Mouse (Mus musculus) stomach, postnatal 0 days (tissue): ENCODE results near the gene Mrpl33. TPM values are rescaled to one million over a fixed set of nuclear protein-coding genes. Genes with fewer than 3 reads are reported as not detected.

Experiments used
- ATAC-seq: fragments of 200-750 bp; cut with Nextera tagmentation; 2 replicates; pipeline ENCODE4 v1.8.0; 2017; ENCODE audit not compliant: low FRiP score, low TSS enrichment
- DNase-seq: peaks from one replicate; pipeline ENCODE4 v3.0.0-alpha.2; 2016; ENCODE audit warnings: low spot score
- H3K27ac ChIP-seq: fragments of 300-500 bp; sonication (generic); replicated peaks from 2 replicates; pipeline ENCODE4 v1.5.1; 2014; ENCODE audit warnings: mild to moderate bottlenecking, control low read depth
- H3K27me3 ChIP-seq: fragments of 300-500 bp; sonication (generic); 2 replicates; pipeline ENCODE4 v1.6.1; 2014; ENCODE audit warnings: low read length; ENCODE audit not compliant: control insufficient read depth, insufficient read depth
- H3K36me3 ChIP-seq: fragments of 300-500 bp; sonication (generic); 2 replicates; pipeline ENCODE4 v1.6.1; 2014; ENCODE audit warnings: low read length, mixed read lengths; ENCODE audit not compliant: control insufficient read depth, insufficient read depth
- H3K4me1 ChIP-seq: fragments of 300-500 bp; sonication (generic); replicated peaks from 2 replicates; pipeline ENCODE4 v1.6.1; 2014; ENCODE audit warnings: antibody characterized with exemption; ENCODE audit not compliant: control insufficient read depth, insufficient read depth
- H3K4me2 ChIP-seq: fragments of 300-500 bp; sonication (generic); replicated peaks from 2 replicates; pipeline ENCODE4 v1.6.1; 2014; ENCODE audit warnings: low read depth, mild to moderate bottlenecking, control low read depth, moderate library complexity
- H3K4me3 ChIP-seq: fragments of 300-500 bp; sonication (generic); 2 replicates; pipeline ENCODE4 v1.5.1; 2014; ENCODE audit warnings: low read depth, low read length, control low read depth
- H3K9ac ChIP-seq: fragments of 300-500 bp; sonication (generic); 2 replicates; pipeline ENCODE4 v1.6.1; 2014; ENCODE audit warnings: mild to moderate bottlenecking, low read length, control low read depth, mixed read lengths
- H3K9me3 ChIP-seq: fragments of 300-500 bp; sonication (generic); 2 replicates; pipeline ENCODE4 v1.6.1; 2016; ENCODE audit warnings: low read length; ENCODE audit not compliant: control insufficient read depth
- CTCF ChIP-seq: IDR thresholded peaks from 2 replicates; pipeline ENCODE4 v1.5.1; 2016; ENCODE audit warnings: antibody characterized with exemption, low read depth, mild to moderate bottlenecking, moderate library complexity
- EP300 ChIP-seq: optimal IDR thresholded peaks from 2 replicates; pipeline ENCODE3; 2016; ENCODE audit warnings: antibody characterized with exemption
- WGBS: fragments of 180-500 bp; shearing (Covaris S2); extraction: QIAGEN DNeasy Blood & Tissue Kit; methylation state at CpG from one replicate; pipeline ENCODE4 v1.1.7; 2014; 5-methylcytosine and 5-hydroxymethylcytosine counted together
- polyA plus RNA-seq: library from polyadenylated mRNA; unstranded; fragments of >200 nt; fragmentation: Nextera tagmentation; extraction: Ambion mirVana; gene quantifications from 2 replicates; pipeline ENCODE4 v1.2.1, GENCODE M21; 2015

The Mrpl33 gene
- polyA plus RNA-seq, 1 experiment from 2014 or later = 382 TPM

DNA sequence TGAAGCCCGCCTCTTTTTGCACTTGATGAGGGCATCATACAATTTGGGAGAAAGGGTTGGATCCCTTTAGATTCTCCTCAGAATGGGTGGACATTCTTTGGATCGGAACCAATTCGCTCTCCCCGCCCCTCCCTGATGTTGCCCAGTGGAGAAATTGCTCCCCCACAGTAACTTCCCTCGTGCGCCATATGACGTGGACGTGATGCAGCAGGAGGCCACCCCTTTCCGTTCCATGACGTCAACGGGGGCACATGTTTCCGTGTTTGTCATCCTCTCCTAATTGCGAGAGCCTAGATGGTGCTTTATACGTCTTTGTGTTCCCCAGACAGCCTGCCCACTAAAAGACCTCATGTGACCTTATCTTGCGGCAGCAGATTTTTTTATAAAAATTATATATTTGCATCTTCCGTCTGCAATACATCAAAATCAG is 101.6 kb downstream of the Mrpl33 start:
- 3% methylated on average over 16 of the region's 16 CpGs for WGBS
- TF ChIP-seq EP300 (peak; percentile 88), CTCF (no peak)

GRCm38 (mm10) chr5:31698931-31699330 is 102.2 kb downstream of the Mrpl33 start:
- H3K9ac ChIP-seq = no peak overlapping the region
- H3K9me3 ChIP-seq = no peaks in the 10 kb centered on the region
- ATAC-seq (no peak), DNase-seq (no peak)
- H3K36me3 ChIP-seq = 0 out of 2 replicates have a peak, but pooled peaks cover 3% of the 10 kb centered on the region
- no peak for TF ChIP-seq CTCF
- TF ChIP-seq EP300 = no peak
- peak overlapping the region; percentile 77 for H3K27ac ChIP-seq
- 42% methylated on average over 4 of the region's 4 CpGs for WGBS
- 0 out of 2 replicates have a peak, but pooled peaks cover 3% of the 10 kb centered on the region for H3K4me1 ChIP-seq
- no peak overlapping the region; the same call in 1 of the 2 replicates for H3K4me2 ChIP-seq
- peak overlapping the region; percentile 73; the same call in 1 of the 2 replicates for H3K4me3 ChIP-seq
- H3K27me3 ChIP-seq = no peaks in the 10 kb centered on the region

More for the DNA sequence above, 101.6 kb downstream of the Mrpl33 start:
- H3K9me3 ChIP-seq = no peaks in the 10 kb centered on the region
- H3K36me3 ChIP-seq = no peaks in the 10 kb centered on the region
- peak overlapping the region; percentile 86 for H3K4me2 ChIP-seq
- peak; percentile 79 for ATAC-seq
- peak overlapping the region; percentile 85 for H3K9ac ChIP-seq
- H3K4me1 ChIP-seq = 0 out of 2 replicates have a peak, but pooled peaks cover 3% of the 10 kb centered on the region
- H3K27me3 ChIP-seq = no peaks in the 10 kb centered on the region
- peak; percentile 91 for DNase-seq
- peak overlapping the region; percentile 97 for H3K27ac ChIP-seq
- H3K4me3 ChIP-seq = peak overlapping the region; percentile 73

DNA sequence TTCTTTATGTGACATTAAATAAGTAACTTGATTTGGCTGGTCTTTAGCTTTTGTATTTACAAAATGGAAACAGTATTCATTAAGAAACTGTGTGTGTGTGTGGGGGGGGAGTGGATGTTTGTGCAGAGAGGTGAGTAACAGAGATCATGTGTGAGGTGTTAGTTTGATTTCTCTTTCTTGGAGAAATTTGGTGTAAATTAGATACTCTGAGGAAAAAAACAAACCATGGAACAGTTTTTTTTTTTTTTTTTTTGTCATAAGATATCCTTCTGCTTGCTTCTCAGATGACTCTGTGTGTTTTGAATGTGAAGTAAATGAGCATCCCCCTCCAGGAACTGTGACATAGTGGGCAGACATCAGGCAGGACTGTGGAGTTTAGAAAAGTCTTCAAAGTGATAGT is 102.7 kb downstream of the Mrpl33 start:
- DNase-seq = no peak
- H3K4me2 ChIP-seq = no peak overlapping the region
- no peaks in the 10 kb centered on the region for H3K27me3 ChIP-seq
- 0 out of 2 replicates have a peak, but pooled peaks cover 4% of the 10 kb centered on the region for H3K36me3 ChIP-seq
- no peak for ATAC-seq
- no peaks in the 10 kb centered on the region for H3K9me3 ChIP-seq
- H3K9ac ChIP-seq = no peak overlapping the region
- no peak overlapping the region for H3K4me3 ChIP-seq
- H3K4me1 ChIP-seq = 0 out of 2 replicates have a peak, but pooled peaks cover 3% of the 10 kb centered on the region
- H3K27ac ChIP-seq = peak overlapping the region; percentile 77; the same call in 1 of the 2 replicates
- no peak for TF ChIP-seq EP300
- TF ChIP-seq CTCF = no peak

DNA sequence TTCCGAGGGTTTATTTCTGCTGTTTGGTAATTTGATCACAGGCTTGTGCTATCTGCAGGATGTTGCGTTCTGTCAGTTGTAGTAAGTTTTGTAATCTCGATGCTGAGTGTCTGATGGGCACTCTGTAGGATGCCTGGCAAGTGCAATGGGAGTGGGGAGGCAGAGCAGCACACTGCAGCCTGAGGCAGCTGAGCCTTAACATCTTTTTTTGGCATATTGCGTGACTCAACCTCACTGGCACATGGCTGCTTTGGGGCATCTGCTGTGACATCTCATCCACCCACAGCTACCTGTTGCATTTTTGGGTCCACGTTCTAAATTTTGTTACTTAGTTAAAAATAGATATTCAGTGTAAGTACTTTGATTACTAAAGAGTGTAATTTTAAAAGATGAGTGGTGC is 108.2 kb downstream of the Mrpl33 start:
- Histone ChIP-seq H3K4me1 (no peaks in the 10 kb centered on the region), H3K4me3 (no peak overlapping the region), H3K9ac (no peak overlapping the region), H3K4me2 (no peak overlapping the region), H3K9me3 (no peaks in the 10 kb centered on the region), H3K27ac (no peak overlapping the region), H3K27me3 (no peaks in the 10 kb centered on the region), H3K36me3 (0 out of 2 replicates have a peak, but pooled peaks cover 4% of the 10 kb centered on the region)
- no peak for ATAC-seq
- TF ChIP-seq EP300 = no peak
- TF ChIP-seq CTCF = no peak
- no peak for DNase-seq
- 87% methylated on average over 5 of the region's 5 CpGs for WGBS

GRCm38 (mm10) chr5:31706826-31707225 is 110.1 kb downstream of the Mrpl33 start:
- DNase-seq (no peak), ATAC-seq (no peak)
- Histone ChIP-seq H3K27ac (no peak overlapping the region), H3K4me1 (no peaks in the 10 kb centered on the region), H3K9me3 (no peaks in the 10 kb centered on the region), H3K27me3 (no peaks in the 10 kb centered on the region), H3K36me3 (0 out of 2 replicates have a peak, but pooled peaks cover 4% of the 10 kb centered on the region), H3K4me2 (no peak overlapping the region), H3K9ac (no peak overlapping the region), H3K4me3 (no peak overlapping the region)
- TF ChIP-seq EP300 (no peak), CTCF (no peak)
- 75% methylated on average over 4 of the region's 4 CpGs for WGBS

GRCm38 (mm10) chr5:31709389-31709788 is 112.7 kb downstream of the Mrpl33 start:
- no peak for DNase-seq
- Histone ChIP-seq H3K4me3 (no peak overlapping the region), H3K9ac (no peak overlapping the region), H3K36me3 (no peaks in the 10 kb centered on the region), H3K9me3 (no peaks in the 10 kb centered on the region), H3K4me2 (no peak overlapping the region), H3K4me1 (0 out of 2 replicates have a peak, but pooled peaks cover 2% of the 10 kb centered on the region), H3K27me3 (no peaks in the 10 kb centered on the region), H3K27ac (no peak overlapping the region)
- no peak for ATAC-seq
- peak; percentile 53; the same call in 1 of the 2 replicates for TF ChIP-seq CTCF
- no peak for TF ChIP-seq EP300
- WGBS = 85% methylated on average over 1 of the region's 1 CpGs
